Mouse (Mus musculus): ENCODE measurements around the gene Orc6.
A peak's percentile ranks its signal among the peaks of the same experiment; 100 is the strongest.

Gene Orc6

DNA sequence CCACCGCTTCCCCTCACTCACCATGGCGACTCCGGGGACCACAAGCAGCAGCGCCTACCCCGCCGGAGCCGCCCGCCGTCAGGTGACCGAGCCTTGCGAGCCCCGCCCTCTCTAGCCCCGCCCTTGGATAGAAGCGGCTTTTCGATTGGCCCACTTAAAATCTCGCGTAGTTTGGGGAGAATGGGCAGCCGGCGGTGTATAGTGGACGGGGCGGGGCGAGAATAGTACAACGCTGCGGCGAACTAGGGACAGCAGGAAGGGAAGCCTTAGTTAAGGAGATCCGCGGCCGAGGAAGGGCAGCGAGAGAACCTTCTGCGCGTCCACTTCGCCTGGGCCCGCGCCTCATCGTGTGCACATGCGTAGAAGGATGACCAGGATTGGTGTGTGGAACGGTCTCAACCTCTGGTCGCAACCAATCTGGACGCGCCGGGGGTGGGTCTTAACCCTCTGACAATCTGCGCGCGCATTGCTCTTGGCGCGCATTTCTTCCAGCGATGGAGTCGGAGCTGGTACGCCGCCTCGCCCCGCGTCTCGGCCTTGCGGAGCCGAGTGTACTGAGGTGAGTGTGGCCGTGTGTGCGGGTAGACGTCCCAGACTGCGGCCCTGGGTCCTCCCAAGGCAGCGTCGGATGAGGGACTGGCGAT lies at the start of gene Orc6, which contains the start of gene Vps35:
TSS of gene Orc6 (plus strand) at position 199 of the 644 bp plus-strand sequence.
TSS of gene Vps35 (minus strand) at position 369 of the 644 bp plus-strand sequence.
- DNase-seq (ENCODE audit: low read depth in 2 of 2, low spot score in 2 of 2), result peak; percentile 91 to 97

DNA sequence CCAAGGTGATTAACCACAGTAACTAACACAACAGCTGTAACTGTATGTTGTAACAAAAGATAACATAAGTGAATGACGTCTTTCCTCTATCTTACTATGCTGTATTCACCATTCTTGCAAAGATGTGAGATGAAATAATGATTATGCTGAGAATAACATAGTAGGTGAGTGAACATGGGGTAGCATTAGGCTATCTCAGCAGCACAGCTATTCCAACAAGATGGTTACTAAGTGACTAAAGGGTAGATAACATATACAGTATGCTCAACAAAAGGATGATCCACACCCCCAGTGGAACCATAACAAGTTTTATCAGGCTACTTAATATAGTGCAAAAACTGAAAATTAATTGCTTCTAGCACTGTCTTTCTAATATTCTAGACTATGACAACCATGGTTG lies 12.6 kb upstream of the Orc6 start:
- DNase-seq (ENCODE audit: low read depth in 2 of 2, low spot score in 2 of 2), result no peak

DNA sequence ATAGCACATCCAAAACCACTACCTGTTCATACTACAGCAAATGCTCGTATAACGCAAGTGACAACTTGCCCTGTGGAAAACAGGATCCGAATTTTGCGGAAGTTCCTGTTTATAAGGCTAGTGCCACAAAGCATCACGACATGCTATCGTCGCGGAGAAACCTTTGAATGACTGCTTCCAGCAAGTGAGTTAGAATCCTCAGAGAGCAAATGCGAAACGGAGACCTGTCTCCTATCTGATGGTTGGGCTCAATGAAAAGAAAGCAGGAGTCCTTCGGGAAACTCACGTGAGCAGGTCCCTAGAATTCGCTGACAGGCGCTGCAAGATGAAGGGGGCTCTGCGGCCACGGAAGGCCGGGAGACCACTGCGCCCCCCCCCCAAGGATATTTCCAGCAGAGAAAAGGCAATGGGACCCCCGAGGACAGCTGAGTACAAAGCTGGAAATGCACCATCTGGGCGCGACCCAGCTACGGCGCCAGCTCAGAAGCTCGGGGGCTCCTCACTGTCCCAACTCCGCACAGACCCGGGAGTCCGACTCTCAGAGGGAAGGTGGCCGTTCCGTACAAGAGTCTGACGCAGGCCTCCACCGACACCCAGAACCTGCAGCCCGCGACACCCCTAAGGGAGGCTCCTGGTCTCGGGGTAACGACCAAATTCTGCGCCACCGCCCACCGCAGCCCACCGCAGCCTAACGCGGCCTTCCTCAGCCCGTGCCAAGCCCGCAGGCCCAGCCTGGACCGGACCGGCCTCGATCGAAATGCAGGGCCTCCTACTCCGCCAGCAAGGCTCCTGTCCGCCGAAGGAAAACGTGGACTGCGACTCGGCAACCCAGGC lies 615 bp upstream of the Orc6 start:
- DNase-seq (ENCODE audit: low read depth in 2 of 2, low spot score in 2 of 2), result no peak

DNA sequence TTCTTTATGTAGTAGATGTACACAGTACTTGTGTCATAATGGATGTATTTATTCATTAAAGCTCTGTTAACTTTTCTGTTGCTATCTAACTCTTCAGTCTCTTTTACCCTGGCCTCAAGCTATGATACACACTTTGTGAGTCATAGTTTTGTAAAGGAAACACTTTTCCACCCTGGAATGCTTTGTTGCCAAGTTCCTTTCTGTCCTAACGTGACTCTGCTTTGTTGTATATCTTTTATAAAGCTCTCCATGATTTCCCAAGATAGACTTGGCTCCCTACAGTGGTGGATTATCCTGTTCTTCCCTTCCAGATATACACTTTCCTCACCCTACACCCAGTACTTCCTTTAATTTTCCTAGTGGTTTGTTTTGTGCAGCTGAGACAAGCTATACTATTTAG lies 2.5 kb downstream of the Orc6 start:
- no peak for DNase-seq (ENCODE audit: low read depth in 2 of 2, low spot score in 2 of 2)

DNA sequence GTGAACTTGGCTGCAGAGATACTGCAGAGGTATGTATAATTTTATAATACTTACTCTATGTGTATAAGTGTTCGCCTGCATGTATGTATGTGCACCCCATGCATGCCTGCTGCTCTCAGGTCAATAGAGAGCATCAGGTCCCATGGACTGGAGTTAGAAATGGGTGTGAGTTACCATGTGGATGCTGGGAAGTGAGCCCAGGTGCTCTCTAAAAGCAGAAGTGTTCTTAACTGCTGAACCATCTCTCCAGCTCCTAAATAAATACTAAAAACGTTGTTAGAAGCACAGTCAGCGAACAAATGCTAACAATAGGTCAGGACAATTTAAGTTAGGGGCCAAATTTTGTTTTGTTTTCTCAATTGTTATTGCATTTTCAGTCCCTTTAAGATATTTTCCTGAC lies 3.5 kb downstream of the Orc6 start:
- DNase-seq (ENCODE audit: low read depth in 2 of 2, low spot score in 2 of 2), result no peak

DNA sequence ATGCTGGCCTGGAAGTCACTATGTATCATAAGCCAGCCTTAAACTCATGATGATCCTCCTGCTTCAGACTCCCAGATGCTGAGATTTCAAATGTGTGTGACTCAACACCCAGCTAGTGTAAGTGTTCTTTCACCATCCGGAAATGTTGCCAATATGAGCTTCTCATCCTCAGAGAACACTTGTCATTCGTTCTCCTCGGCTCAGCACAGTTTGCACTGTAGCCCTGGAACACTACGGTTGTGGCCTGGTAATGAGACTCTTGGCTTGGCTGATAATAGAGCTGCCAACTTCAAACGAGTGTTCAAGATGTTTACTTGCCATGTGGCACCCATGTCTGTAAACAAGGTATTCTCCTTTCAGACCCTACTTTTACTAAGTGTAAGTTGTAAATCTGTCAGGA lies 4.1 kb downstream of the Orc6 start:
- no peak for DNase-seq (ENCODE audit: low read depth in 2 of 2, low spot score in 2 of 2)

DNA sequence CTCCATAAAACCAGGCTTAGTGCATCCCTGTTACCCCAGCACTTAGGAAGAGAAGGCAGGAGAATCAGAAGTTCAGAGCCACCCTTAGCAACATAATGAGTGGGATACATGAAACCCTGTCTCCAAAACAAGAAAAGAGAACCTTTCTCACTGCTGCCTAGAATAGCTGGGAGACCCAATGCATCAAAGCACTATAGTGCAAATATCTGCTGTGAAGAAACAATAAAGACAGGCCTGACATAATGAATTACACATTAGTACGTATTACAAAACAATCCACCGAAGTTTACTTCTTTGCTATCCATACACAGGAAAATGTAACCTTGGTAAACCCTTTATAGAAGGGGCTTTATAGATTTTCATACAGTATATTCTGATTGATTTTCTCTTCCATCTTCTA lies 9.1 kb downstream of the Orc6 start:
- no peak for DNase-seq (ENCODE audit: low read depth in 2 of 2, low spot score in 2 of 2)

DNA sequence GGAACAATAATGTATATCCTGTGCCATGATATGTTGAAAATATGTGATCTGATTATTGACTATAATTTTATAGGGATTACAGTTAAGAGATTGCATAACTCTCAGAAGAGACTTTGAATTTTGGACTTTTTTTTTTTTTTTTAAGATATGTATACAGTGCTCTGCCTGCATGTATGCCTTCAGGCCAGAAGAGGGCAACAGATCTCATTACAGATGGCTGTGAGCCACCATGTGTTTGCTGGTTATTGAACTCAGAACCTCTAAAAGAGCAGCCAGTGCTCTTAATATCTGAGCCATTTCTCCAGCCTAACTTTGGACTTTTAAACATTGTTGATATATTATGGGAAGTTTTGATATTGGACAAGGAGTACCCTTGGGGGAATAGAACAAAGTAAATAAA lies 12.3 kb downstream of the Orc6 start:
- DNase-seq (ENCODE audit: low read depth in 2 of 2, low spot score in 2 of 2), result no peak

DNA sequence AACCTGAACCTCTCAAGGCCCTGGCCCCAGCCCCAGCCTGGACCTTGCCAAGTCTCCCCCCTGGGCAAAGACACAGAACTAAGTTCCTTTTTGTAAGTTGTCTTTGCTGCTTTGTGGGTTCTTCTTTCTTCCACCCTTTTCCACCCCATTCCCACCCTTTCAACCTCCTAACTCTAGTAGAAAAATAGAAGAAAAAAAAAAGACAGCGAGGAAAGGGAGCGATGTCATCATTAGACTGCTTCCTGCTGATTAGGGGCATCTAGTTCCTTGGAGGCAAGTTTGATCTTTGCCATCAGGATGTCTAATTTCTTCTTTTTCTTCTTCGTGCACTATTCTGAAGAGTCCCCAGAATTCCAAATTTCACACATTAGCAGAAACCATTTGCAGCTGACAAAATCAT lies 13.6 kb downstream of the Orc6 start:
- DNase-seq (ENCODE audit: low read depth in 2 of 2, low spot score in 2 of 2), result no peak

DNA sequence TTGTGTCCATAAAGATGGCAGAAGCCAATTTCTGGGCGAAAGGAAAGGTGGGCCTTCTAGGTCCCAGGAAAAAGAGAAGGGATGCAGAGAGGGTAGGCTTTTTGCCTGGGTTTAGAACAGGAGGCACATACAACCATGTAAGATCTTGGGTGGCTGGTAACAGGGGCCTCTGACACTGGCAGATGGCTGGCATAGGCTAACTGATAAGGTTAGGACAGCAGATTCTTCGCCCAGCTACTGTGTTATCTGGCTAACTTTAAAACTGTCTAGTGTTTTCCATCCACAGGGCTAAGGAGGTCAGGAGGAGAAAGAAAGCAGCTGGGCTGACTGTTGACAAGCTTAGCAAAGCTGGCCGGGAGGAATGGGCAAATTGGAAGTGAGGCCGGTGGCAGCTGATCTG lies 19.1 kb downstream of the Orc6 start:
- no peak for DNase-seq (ENCODE audit: low read depth in 2 of 2, low spot score in 2 of 2)

DNA sequence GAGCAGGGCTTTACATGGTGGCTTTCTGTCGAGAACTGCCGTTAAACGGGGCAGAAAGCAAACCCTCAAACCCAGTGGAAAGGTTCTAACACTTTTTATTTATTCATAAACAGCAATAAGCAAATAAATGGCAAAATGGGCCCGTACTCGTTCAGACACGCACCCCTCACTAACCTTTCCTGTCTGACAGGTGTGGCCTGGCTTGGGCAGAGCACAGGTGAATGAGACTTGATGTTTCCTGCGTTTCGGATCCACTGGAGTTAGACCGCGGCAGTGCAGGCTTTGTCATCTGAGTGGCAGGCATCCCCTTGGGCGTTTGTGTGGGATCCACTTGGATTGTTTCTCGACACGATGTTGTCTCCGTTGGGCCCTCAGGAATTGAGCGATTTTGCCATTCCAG lies 22.5 kb downstream of the Orc6 start:
- no peak for DNase-seq (ENCODE audit: low read depth in 2 of 2, low spot score in 2 of 2)

DNA sequence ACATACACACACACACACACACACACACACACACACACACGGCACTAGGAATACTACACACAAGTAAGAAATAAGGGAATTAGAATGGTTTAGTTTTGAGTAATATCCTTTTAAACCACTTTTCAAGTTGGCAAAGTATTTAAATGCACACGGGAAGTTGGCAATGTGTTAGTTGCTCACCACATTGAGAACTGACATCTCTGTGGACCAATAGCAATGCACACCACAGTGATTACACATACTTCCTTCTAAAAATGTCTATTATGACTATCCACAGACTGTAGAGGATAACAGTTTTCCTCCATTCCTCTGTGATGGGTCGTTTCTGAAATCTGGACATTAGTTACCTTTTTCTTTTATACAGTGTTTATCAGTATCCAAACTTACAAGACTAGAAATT lies 23.7 kb downstream of the Orc6 start:
- DNase-seq (ENCODE audit: low read depth in 2 of 2, low spot score in 2 of 2), result no peak

DNA sequence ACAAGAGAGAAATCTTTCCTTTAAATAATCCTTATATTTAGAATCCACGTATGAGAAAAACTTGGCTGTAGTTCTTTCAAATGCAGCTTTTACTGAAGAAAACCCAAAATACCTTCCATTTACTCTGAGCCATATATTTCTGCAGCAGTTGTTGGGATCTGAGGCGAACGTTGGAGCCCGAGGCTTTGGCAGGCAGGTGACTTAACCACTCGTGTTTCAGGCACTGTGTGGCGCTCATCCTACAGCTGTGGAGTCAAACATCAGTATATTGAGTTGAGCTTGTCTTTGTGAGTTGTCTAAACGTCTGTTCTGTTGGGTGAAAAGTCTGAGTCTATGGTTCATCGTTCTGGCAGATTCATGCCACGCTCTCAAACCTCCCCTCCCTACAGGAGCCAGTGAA lies 27.6 kb downstream of the Orc6 start:
- no peak for DNase-seq (ENCODE audit: low read depth in 2 of 2, low spot score in 2 of 2)

DNA sequence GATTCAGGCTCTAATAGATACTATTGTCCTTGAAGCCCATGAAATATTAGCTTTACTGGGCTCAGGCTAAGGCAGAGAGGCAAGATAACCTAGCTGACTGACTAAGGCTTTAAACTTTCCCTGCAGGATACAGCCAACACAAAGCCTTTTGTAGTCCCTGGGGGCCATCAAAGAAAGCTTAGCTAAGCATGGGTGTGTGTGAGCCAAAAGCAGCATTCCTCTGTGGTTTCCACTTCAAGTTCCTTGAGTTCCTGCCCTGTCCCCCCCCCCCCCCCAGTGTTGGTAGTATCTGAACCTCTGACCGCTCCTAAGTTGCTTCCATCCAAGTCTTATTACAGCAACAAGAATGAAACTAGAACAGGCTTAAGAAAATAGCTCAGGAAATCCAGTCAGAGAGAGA lies 30.1 kb downstream of the Orc6 start:
- DNase-seq (ENCODE audit: low read depth in 2 of 2, low spot score in 2 of 2), result no peak

DNA sequence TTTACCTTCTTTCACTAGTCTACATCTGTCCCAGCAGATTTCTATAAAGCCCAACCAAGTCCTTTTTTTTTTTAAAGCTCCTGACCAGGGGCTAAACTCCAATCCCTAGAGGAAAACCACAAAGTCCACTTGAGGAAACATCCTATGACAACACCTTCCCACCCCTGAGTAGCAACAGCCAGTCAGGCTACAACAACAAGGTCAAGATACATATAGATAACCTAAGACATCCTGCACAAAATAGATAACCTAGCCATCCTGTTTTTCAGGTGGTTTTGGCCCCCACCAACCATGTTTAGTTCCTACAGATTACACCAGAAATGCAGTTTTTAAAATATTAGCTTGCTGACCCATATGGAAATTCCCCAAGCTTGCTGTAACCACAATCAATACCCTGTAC lies 35.7 kb downstream of the Orc6 start:
- DNase-seq (ENCODE audit: low read depth in 2 of 2, low spot score in 2 of 2), result no peak

DNA sequence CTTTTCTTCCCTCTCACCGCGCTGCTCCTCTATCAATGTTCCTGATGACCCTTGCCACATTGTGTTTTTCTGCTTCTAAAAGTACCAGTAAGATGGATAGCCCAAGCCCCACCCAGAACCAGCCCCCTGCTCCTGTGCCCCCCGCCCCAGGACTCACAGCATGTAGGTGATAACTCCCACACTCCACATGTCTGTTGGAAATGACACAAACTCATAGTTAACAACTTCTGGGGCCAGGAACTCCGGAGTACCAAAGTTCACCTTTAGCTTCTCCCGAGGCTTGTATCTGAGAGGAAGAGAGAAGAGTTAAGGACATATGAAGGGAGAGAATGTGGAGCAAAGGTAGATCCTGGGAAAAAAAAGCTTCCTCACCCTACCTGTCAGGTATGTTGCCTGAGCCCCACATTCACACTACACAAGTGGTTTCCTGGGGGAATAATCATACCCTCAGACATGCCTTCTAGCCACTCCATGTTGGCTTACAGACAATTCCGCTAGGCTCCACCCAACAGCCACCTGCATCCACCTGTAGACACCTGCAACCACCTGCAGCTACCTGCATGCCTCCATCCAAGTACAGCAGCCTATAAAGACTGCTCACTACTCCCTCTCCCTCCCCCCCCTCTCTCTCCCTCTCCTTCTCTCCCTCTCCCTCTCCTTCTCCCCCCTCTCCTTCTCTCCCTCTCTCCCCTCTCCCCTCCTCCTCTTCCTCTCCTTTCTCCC lies 36.9 kb downstream of the Orc6 start:
- DNase-seq (ENCODE audit: low read depth in 2 of 2, low spot score in 2 of 2), result no peak

DNA sequence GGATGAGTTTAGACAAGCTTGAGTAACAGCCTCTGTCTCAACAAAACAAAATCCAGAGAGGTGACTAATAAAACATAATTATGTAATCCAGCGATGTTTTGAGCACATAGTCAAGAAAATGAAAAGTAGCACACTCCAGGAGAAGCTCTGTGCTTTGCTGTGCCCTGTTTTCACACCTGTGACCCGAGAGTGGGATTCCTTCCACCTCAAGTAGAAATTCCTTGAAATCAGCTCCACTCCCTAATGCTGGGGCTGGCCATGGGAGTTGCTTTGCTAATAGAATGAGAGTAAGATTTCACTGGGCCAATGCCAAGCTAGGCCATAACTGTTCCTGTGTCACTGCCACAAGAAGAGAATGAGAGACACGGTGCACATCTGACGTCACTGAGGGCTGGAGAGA lies 38.2 kb downstream of the Orc6 start:
- DNase-seq (ENCODE audit: low read depth in 2 of 2, low spot score in 2 of 2), result no peak

DNA sequence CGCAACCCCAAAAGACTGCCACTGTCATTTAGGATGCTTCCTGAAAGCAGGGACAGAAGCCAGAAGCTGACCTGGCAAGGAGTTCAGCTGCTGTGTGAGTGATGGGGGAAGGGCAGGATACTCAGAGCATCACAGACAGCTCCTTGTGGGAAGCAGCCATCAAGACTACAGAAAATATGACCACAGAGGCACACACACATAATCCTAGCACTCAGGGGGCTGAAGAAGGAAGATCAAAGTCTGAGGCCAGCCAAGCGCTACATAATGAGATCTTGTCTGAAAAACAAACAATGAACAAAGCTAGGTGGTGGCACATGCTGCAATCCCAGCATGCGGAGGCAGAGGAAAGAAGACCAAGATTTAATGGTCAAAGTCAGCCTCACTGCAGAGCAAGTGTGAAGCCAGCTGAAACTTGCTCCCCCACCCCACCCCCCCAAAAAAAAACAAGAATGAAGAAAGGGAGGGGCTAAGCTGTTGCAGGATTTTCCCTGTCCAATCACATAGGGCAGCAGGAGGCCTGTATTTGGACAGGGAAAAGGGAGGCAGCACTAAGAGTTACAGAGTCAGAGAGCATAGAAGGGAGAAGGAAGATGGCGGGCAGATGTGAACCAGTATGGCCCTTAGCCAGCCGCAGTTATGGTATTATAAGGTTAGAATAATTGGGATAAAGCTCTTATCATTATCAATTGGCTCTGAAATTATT lies 40.6 kb downstream of the Orc6 start:
- no peak for DNase-seq (ENCODE audit: low read depth in 2 of 2, low spot score in 2 of 2)

DNA sequence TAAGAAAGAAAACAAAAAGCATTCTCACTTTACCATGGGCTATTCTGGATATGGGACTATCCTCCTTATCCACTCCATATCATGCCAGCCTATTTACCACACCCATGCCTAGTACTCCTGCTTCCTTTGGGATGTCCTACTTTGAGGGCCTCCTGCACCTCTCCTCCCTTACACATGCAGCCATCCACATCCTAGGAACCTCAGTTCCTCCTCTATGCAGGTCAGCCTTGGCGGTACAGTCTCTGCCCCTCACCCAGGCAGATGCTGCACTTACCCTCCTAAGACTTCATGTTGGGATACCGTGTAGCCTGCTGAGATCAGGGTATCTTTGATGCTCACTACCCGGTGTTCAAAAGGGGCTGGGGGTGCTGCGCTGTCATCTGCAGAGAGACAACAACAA lies 53.9 kb downstream of the Orc6 start:
- no peak for DNase-seq (ENCODE audit: low read depth in 2 of 2, low spot score in 2 of 2)
